Mouse (Mus musculus) embryo, embryonic 10 days (tissue): Measurements from ENCODE around the gene Olfr631.
"Not testable (repeated sequence)": the region's sequence is repeated elsewhere in the genome, so short reads cannot be mapped to it uniquely, and the experiment has no call there.

Experiments
- DNase-seq: peaks from one replicate; pipeline ENCODE4 v3.0.0-alpha.2; 2015; ENCODE audit warnings: low spot score

The Olfr631 gene

GRCm38 (mm10) chr7:103928525-103928924 is at the start of gene Olfr631:
TSS of gene Olfr631 (plus strand) at chr7:103928825.
- DNase-seq: no peak

- no peak for DNase-seq
Measured at GRCm38 (mm10) chr7:103886152-103886551, 42.5 kb upstream of the Olfr631 start, which contains the start of gene Olfr66. TSS of gene Olfr66 (minus strand) at chr7:103886252.

GRCm38 (mm10) chr7:103894385-103894784 is 34.2 kb upstream of the Olfr631 start, which contains the start of gene Olfr64:
TSS of gene Olfr64 (minus strand) at chr7:103894485.
- no peak for DNase-seq

GRCm38 (mm10) chr7:103903187-103903586 is 25.4 kb upstream of the Olfr631 start, which contains the start of gene Olfr65:
TSS of gene Olfr65 (plus strand) at chr7:103903487.
- no peak for DNase-seq

GRCm38 (mm10) chr7:103910047-103910446 is 18.6 kb upstream of the Olfr631 start:
- DNase-seq: peak; percentile 28

GRCm38 (mm10) chr7:103912969-103913511 is 15.6 kb upstream of the Olfr631 start:
- peak; percentile 66 for DNase-seq

- DNase-seq: no peak
Measured at GRCm38 (mm10) chr7:103915338-103915737, 13.3 kb upstream of the Olfr631 start.

- no peak for DNase-seq
Measured at GRCm38 (mm10) chr7:103934264-103934663, 5.6 kb downstream of the Olfr631 start, which contains the start of gene Olfr632. TSS of gene Olfr632 (plus strand) at chr7:103934347.

- peak; percentile 78 for DNase-seq
Measured at GRCm38 (mm10) chr7:103942730-103943129, 14.1 kb downstream of the Olfr631 start.

GRCm38 (mm10) chr7:103944137-103944536 is 15.5 kb downstream of the Olfr631 start, which contains the start of gene Olfr633:
TSS of gene Olfr633 (plus strand) at chr7:103944437.
- no peak for DNase-seq

- not testable (repeated sequence) for DNase-seq
Measured at GRCm38 (mm10) chr7:103966873-103967272, 38.2 kb downstream of the Olfr631 start.

- no peak for DNase-seq
Measured at GRCm38 (mm10) chr7:103970852-103971251, 42.2 kb downstream of the Olfr631 start, which contains the start of gene Olfr635. TSS of gene Olfr635 (plus strand) at chr7:103971152.

GRCm38 (mm10) chr7:103971782-103972181 is 43.2 kb downstream of the Olfr631 start:
- DNase-seq: no peak
